Mouse (Mus musculus): ENCODE measurements around the gene Acadm. TPM values are rescaled to one million over a fixed set of nuclear protein-coding genes. Genes with fewer than 3 reads are reported as not detected.

The Acadm gene
- polyA plus RNA-seq, 1 experiment from 2014 or later, result 40.6 TPM

DNA sequence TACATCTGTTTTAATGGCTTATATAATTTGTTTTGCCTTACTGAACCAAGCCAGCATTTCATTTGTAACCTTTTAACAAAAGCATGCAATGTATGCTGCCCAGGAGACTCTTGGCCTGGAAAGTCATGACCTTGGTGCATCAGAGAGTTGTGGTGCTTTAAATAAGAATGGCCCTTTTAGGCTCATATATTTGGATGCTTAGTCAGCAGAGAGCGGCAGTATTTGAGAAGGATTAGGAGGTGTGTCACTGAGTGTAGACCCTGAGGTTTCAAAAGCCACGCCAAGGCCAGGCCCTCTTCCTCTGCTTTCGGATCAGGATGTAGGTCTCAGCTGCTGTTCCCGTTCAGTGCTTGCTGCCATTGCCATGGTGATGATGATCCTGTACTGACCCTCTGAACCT lies 25.0 kb upstream of the Acadm start:
- H3K36me3 ChIP-seq (ENCODE audit: control insufficient read depth, insufficient read depth, low read length), result no peaks in the 10 kb centered on the region
- H3K9ac ChIP-seq (ENCODE audit: low read length), result no peak overlapping the region
- ATAC-seq (replicated peaks; ENCODE audit: low FRiP score), result no peak
- DNase-seq (ENCODE audit: low spot score), result no peak
- no peak overlapping the region for H3K4me2 ChIP-seq (ENCODE audit: low read depth, low read length, severe bottlenecking)
- peaks cover 16% of the 10 kb centered on the region for H3K27me3 ChIP-seq (ENCODE audit: control insufficient read depth, insufficient read depth, low read length)
- H3K9me3 ChIP-seq (ENCODE audit: control insufficient read depth, low read length), result no peaks in the 10 kb centered on the region
- H3K4me1 ChIP-seq (replicated peaks; ENCODE audit: control insufficient read depth, insufficient read depth, low read length), result peaks cover 4% of the 10 kb centered on the region; the same call in 1 of the 2 replicates
- WGBS, result 86% methylated on average over 4 of the region's 4 CpGs
- no peak overlapping the region for H3K27ac ChIP-seq (ENCODE audit: low read depth, low read length)
- H3K4me3 ChIP-seq (ENCODE audit: low read depth, low read length), result no peak overlapping the region

GRCm38 (mm10) chr3:153968549-153968948 lies 24.1 kb upstream of the Acadm start:
- DNase-seq (ENCODE audit: low spot score), result peak; percentile 73
- H3K4me2 ChIP-seq (ENCODE audit: low read depth, low read length, severe bottlenecking), result no peak overlapping the region
- no peak overlapping the region for H3K4me3 ChIP-seq (ENCODE audit: low read depth, low read length)
- H3K9ac ChIP-seq (ENCODE audit: low read length), result no peak overlapping the region
- H3K9me3 ChIP-seq (ENCODE audit: control insufficient read depth, low read length), result no peaks in the 10 kb centered on the region
- H3K27ac ChIP-seq (ENCODE audit: low read depth, low read length), result no peak overlapping the region
- ATAC-seq (replicated peaks; ENCODE audit: low FRiP score), result peak; percentile 37
- peaks cover 8% of the 10 kb centered on the region for H3K27me3 ChIP-seq (ENCODE audit: control insufficient read depth, insufficient read depth, low read length)
- H3K36me3 ChIP-seq (ENCODE audit: control insufficient read depth, insufficient read depth, low read length), result no peaks in the 10 kb centered on the region
- WGBS, result 36% methylated on average over 4 of the region's 4 CpGs
- peaks cover 2% of the 10 kb centered on the region; the same call in 1 of the 2 replicates for H3K4me1 ChIP-seq (replicated peaks; ENCODE audit: control insufficient read depth, insufficient read depth, low read length)

GRCm38 (mm10) chr3:153967447-153967846 lies 23.0 kb upstream of the Acadm start:
- H3K36me3 ChIP-seq (ENCODE audit: control insufficient read depth, insufficient read depth, low read length), result no peaks in the 10 kb centered on the region
- DNase-seq (ENCODE audit: low spot score) (no peak), ATAC-seq (replicated peaks; ENCODE audit: low FRiP score) (no peak)
- H3K4me3 ChIP-seq (ENCODE audit: low read depth, low read length), result no peak overlapping the region
- no peak overlapping the region for H3K9ac ChIP-seq (ENCODE audit: low read length)
- no peak overlapping the region for H3K4me2 ChIP-seq (ENCODE audit: low read depth, low read length, severe bottlenecking)
- no peak overlapping the region for H3K27ac ChIP-seq (ENCODE audit: low read depth, low read length)
- peaks cover under 1% of the 10 kb centered on the region; the same call in 1 of the 2 replicates for H3K27me3 ChIP-seq (ENCODE audit: control insufficient read depth, insufficient read depth, low read length)
- no peaks in the 10 kb centered on the region for H3K9me3 ChIP-seq (ENCODE audit: control insufficient read depth, low read length)
- WGBS, result 89% methylated on average over 5 of the region's 5 CpGs
- no peaks in the 10 kb centered on the region for H3K4me1 ChIP-seq (replicated peaks; ENCODE audit: control insufficient read depth, insufficient read depth, low read length)

DNA sequence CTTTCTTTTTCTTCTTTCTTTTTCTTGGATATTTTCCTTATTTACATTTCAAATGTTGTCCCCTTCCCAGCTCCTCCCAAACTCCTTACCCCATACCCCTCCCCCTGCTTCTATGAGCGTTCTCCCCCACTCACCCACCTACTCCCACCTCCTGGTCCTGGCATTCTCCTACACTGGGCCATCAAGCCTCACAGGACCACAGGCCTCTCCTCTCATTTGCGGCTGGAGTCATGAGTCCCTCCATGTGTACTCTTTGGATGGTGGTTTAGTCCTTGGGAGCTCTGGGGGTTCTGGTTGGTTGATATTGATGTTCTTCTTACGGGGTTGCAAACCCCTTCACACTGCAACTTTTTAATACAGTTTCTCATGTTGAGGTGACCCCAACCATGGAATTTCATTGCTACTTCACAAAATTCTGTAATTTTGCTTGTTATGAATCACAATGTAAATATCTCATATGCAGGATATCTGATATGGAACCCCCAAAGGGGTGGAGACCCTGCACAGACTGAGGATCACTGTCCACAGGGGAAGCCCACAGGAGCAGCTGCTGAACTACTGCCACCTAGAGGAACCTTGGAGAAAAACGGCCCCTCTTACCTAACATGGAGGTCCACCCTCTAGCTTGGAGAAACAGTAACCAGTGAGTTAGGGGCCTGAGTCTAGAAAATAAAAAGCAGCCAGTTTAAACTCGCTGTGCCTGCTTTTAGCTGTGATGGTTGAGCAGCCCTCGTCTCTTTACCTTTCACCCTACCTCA lies 17.4 kb upstream of the Acadm start:
- Histone ChIP-seq H3K9ac (ENCODE audit: low read length) (no peak overlapping the region), H3K9me3 (ENCODE audit: control insufficient read depth, low read length) (no peaks in the 10 kb centered on the region), H3K27me3 (ENCODE audit: control insufficient read depth, insufficient read depth, low read length) (no peaks in the 10 kb centered on the region), H3K4me1 (replicated peaks; ENCODE audit: control insufficient read depth, insufficient read depth, low read length) (no peaks in the 10 kb centered on the region), H3K4me2 (ENCODE audit: low read depth, low read length, severe bottlenecking) (no peak overlapping the region), H3K4me3 (ENCODE audit: low read depth, low read length) (no peak overlapping the region), H3K27ac (ENCODE audit: low read depth, low read length) (no peak overlapping the region), H3K36me3 (ENCODE audit: control insufficient read depth, insufficient read depth, low read length) (no peaks in the 10 kb centered on the region)
- 73% methylated on average over 6 of the region's 6 CpGs for WGBS
- no peak; the same call in 1 of the 2 replicates for ATAC-seq (replicated peaks; ENCODE audit: low FRiP score)
- DNase-seq (ENCODE audit: low spot score), result peak; percentile 62

DNA sequence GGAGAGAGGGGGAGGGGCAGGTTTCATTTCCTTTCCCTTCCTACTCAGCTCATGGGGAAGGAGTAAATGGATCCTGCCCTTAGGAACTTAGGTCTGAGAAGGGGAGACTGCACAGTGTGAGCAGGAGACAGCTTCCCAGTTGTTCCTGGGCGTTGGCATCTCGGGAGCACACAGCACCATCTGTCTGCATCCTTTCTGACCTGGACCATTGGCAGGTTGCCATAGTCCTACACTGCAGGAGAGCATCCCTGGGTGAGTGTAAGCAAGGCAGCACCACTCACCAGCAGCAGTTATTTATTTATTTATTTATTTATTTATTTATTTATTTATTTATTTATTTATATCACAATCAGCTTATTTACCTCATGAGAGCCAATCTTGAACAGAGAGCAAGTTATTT lies 16.5 kb upstream of the Acadm start:
- 83% methylated on average over 2 of the region's 2 CpGs for WGBS
- H3K36me3 ChIP-seq (ENCODE audit: control insufficient read depth, insufficient read depth, low read length), result no peaks in the 10 kb centered on the region
- H3K9ac ChIP-seq (ENCODE audit: low read length), result no peak overlapping the region
- no peak overlapping the region for H3K4me3 ChIP-seq (ENCODE audit: low read depth, low read length)
- no peaks in the 10 kb centered on the region for H3K4me1 ChIP-seq (replicated peaks; ENCODE audit: control insufficient read depth, insufficient read depth, low read length)
- no peaks in the 10 kb centered on the region for H3K9me3 ChIP-seq (ENCODE audit: control insufficient read depth, low read length)
- H3K27me3 ChIP-seq (ENCODE audit: control insufficient read depth, insufficient read depth, low read length), result no peaks in the 10 kb centered on the region
- no peak for ATAC-seq (replicated peaks; ENCODE audit: low FRiP score)
- no peak overlapping the region for H3K27ac ChIP-seq (ENCODE audit: low read depth, low read length)
- no peak for DNase-seq (ENCODE audit: low spot score)
- H3K4me2 ChIP-seq (ENCODE audit: low read depth, low read length, severe bottlenecking), result no peak overlapping the region

GRCm38 (mm10) chr3:153959731-153960207 lies 15.3 kb upstream of the Acadm start:
- H3K36me3 ChIP-seq (ENCODE audit: control insufficient read depth, insufficient read depth, low read length), result no peaks in the 10 kb centered on the region
- 0 out of 2 replicates have a peak, but pooled peaks have one; percentile 16 for ATAC-seq (replicated peaks; ENCODE audit: low FRiP score)
- H3K27ac ChIP-seq (ENCODE audit: low read depth, low read length), result no peak overlapping the region
- H3K27me3 ChIP-seq (ENCODE audit: control insufficient read depth, insufficient read depth, low read length), result no peaks in the 10 kb centered on the region
- no peak for DNase-seq (ENCODE audit: low spot score)
- no peaks in the 10 kb centered on the region for H3K9me3 ChIP-seq (ENCODE audit: control insufficient read depth, low read length)
- H3K4me1 ChIP-seq (replicated peaks; ENCODE audit: control insufficient read depth, insufficient read depth, low read length), result no peaks in the 10 kb centered on the region
- no peak overlapping the region for H3K4me2 ChIP-seq (ENCODE audit: low read depth, low read length, severe bottlenecking)
- no peak overlapping the region for H3K9ac ChIP-seq (ENCODE audit: low read length)
- H3K4me3 ChIP-seq (ENCODE audit: low read depth, low read length), result no peak overlapping the region
- 89% methylated on average over 9 of the region's 9 CpGs for WGBS

DNA sequence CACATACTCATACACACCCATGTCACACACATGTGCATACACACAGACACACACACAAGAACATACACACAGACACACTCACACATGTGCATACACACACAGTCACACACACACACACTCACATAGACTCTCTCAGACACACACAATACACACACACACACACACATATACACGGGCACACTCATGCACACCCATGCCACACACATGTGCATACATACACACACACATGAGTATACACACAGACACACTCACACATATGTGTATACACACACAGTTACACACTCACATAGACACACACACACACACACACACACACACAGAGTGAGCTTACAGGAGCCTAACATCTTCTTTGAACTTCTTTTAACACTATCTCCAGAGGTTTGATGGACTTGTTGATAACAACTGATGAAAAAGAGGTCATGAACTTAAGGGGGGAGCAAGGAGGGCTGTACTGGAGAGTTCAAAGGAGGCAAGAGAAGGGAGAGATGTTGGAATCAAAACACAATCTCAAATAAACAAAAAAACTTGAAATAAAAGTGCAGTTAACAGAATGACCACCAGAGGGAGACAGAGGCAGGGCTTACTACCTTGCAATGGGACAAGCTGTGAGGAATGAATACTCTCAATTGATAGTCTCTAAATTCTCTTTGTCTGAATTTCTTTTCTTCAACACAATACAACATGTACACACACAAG lies 14.8 kb upstream of the Acadm start:
- Histone ChIP-seq H3K9me3 (ENCODE audit: control insufficient read depth, low read length) (no peaks in the 10 kb centered on the region), H3K27ac (ENCODE audit: low read depth, low read length) (no peak overlapping the region), H3K27me3 (ENCODE audit: control insufficient read depth, insufficient read depth, low read length) (no peaks in the 10 kb centered on the region), H3K9ac (ENCODE audit: low read length) (no peak overlapping the region), H3K36me3 (ENCODE audit: control insufficient read depth, insufficient read depth, low read length) (no peaks in the 10 kb centered on the region), H3K4me2 (ENCODE audit: low read depth, low read length, severe bottlenecking) (no peak overlapping the region), H3K4me1 (replicated peaks; ENCODE audit: control insufficient read depth, insufficient read depth, low read length) (no peaks in the 10 kb centered on the region), H3K4me3 (ENCODE audit: low read depth, low read length) (no peak overlapping the region)
- 83% methylated on average over 1 of the region's 1 CpGs for WGBS
- no peak for DNase-seq (ENCODE audit: low spot score)
- peak; percentile 45 for ATAC-seq (replicated peaks; ENCODE audit: low FRiP score)

- H3K4me1 ChIP-seq (replicated peaks; ENCODE audit: control insufficient read depth, insufficient read depth, low read length), result no peaks in the 10 kb centered on the region
- no peak overlapping the region for H3K27ac ChIP-seq (ENCODE audit: low read depth, low read length)
- no peaks in the 10 kb centered on the region for H3K9me3 ChIP-seq (ENCODE audit: control insufficient read depth, low read length)
- H3K4me2 ChIP-seq (ENCODE audit: low read depth, low read length, severe bottlenecking), result no peak overlapping the region
- no peaks in the 10 kb centered on the region for H3K36me3 ChIP-seq (ENCODE audit: control insufficient read depth, insufficient read depth, low read length)
- WGBS, result 89% methylated on average over 5 of the region's 5 CpGs
- DNase-seq (ENCODE audit: low spot score) (no peak), ATAC-seq (replicated peaks; ENCODE audit: low FRiP score) (no peak)
- no peak overlapping the region for H3K4me3 ChIP-seq (ENCODE audit: low read depth, low read length)
- H3K27me3 ChIP-seq (ENCODE audit: control insufficient read depth, insufficient read depth, low read length), result no peaks in the 10 kb centered on the region
- no peak overlapping the region for H3K9ac ChIP-seq (ENCODE audit: low read length)
These were observed 13.5 kb upstream of the Acadm start for GRCm38 (mm10) chr3:153957916-153958315.

Measured in forebrain, embryonic 11.5 days (tissue).